Mouse (Mus musculus) intestine, postnatal 0 days (tissue): ENCODE measurements around the gene Usb1. TPM values are rescaled to one million over a fixed set of nuclear protein-coding genes. Genes with fewer than 3 reads are reported as not detected.

Experiments used
- ATAC-seq: fragments of 200-750 bp; cut with Nextera tagmentation; 2 replicates; pipeline ENCODE4 v1.8.0; 2017; ENCODE audit warnings: mild to moderate bottlenecking, moderate TSS enrichment, moderate library complexity
- H3K27ac ChIP-seq: fragments of 300-500 bp; sonication (generic); 2 replicates; pipeline ENCODE4 v1.5.1; 2014; ENCODE audit warnings: mild to moderate bottlenecking, low read depth, low read length, moderate library complexity
- H3K27me3 ChIP-seq: fragments of 300-500 bp; sonication (generic); replicated peaks from 2 replicates; pipeline ENCODE4 v1.6.1; 2014; ENCODE audit warnings: low read length, mixed read lengths; ENCODE audit not compliant: control insufficient read depth, insufficient read depth
- H3K36me3 ChIP-seq: fragments of 300-500 bp; sonication (generic); 2 replicates; pipeline ENCODE4 v1.6.1; 2014; ENCODE audit warnings: mild to moderate bottlenecking, moderate library complexity; ENCODE audit not compliant: control insufficient read depth, insufficient read depth
- H3K4me1 ChIP-seq: fragments of 300-500 bp; sonication (generic); replicated peaks from 2 replicates; pipeline ENCODE4 v1.6.1; 2014; ENCODE audit warnings: antibody characterized with exemption, low read length, mixed read lengths; ENCODE audit not compliant: control insufficient read depth, insufficient read depth
- H3K4me2 ChIP-seq: fragments of 300-500 bp; sonication (generic); replicated peaks from 2 replicates; pipeline ENCODE4 v1.6.1; 2014; ENCODE audit warnings: low read depth, mild to moderate bottlenecking, moderate library complexity
- H3K4me3 ChIP-seq: fragments of 300-500 bp; sonication (generic); 2 replicates; pipeline ENCODE4 v1.5.1; 2014; ENCODE audit warnings: low read depth, low read length
- H3K9ac ChIP-seq: fragments of 300-500 bp; sonication (generic); 2 replicates; pipeline ENCODE4 v1.6.1; 2014; ENCODE audit warnings: mild to moderate bottlenecking, low read depth, low read length
- H3K9me3 ChIP-seq: fragments of 300-500 bp; sonication (generic); 2 replicates; pipeline ENCODE4 v1.6.1; 2016; ENCODE audit warnings: mixed run types; ENCODE audit not compliant: control insufficient read depth
- CTCF ChIP-seq: sonication (generic); IDR thresholded peaks from 2 replicates; pipeline ENCODE4 v1.5.1; 2016; ENCODE audit warnings: low read depth, mild to moderate bottlenecking, control low read depth, antibody characterized with exemption, moderate library complexity
- WGBS: fragments of 180-500 bp; shearing (Covaris S2); extraction: QIAGEN DNeasy Blood & Tissue Kit; methylation state at CpG from one replicate; pipeline ENCODE4 v1.1.7; 2014; 5-methylcytosine and 5-hydroxymethylcytosine counted together
- polyA plus RNA-seq: library from polyadenylated mRNA; unstranded; fragments of >200 nt; fragmentation: Nextera tagmentation; extraction: Ambion mirVana; gene quantifications from 2 replicates; pipeline ENCODE4 v1.2.1, GENCODE M21; 2015

Gene Usb1
- polyA plus RNA-seq, 1 experiment from 2014 or later, result 22.3 TPM

- Histone ChIP-seq H3K4me3 (peak overlapping the region; percentile 47), H3K27ac (no peak overlapping the region), H3K36me3 (peaks cover 6% of the 10 kb centered on the region; the same call in 1 of the 2 replicates), H3K9ac (peak overlapping the region; percentile 34; the same call in 1 of the 2 replicates), H3K27me3 (no peaks in the 10 kb centered on the region), H3K4me2 (peak overlapping the region; percentile 95), H3K4me1 (no peaks in the 10 kb centered on the region), H3K9me3 (no peaks in the 10 kb centered on the region)
- TF ChIP-seq CTCF, result peak; percentile 70
- WGBS, result 3% methylated on average over 41 of the region's 41 CpGs
- peak; percentile 78 for ATAC-seq
Measured at GRCm38 (mm10) chr8:95320224-95321139, 11.6 kb upstream of the Usb1 start.

- no peak for TF ChIP-seq CTCF
- Histone ChIP-seq H3K36me3 (peaks cover 31% of the 10 kb centered on the region), H3K27me3 (no peaks in the 10 kb centered on the region), H3K9me3 (no peaks in the 10 kb centered on the region), H3K9ac (no peak overlapping the region), H3K4me2 (no peak overlapping the region), H3K4me1 (no peaks in the 10 kb centered on the region), H3K27ac (no peak overlapping the region), H3K4me3 (no peak overlapping the region)
- 82% methylated on average over 3 of the region's 3 CpGs for WGBS
- ATAC-seq, result no peak
Measured at GRCm38 (mm10) chr8:95323201-95323600, 8.9 kb upstream of the Usb1 start.

- H3K4me3 ChIP-seq, result no peak overlapping the region
- no peaks in the 10 kb centered on the region for H3K9me3 ChIP-seq
- TF ChIP-seq CTCF, result no peak
- WGBS, result 74% methylated on average over 5 of the region's 5 CpGs
- H3K36me3 ChIP-seq, result peaks cover 44% of the 10 kb centered on the region
- no peaks in the 10 kb centered on the region for H3K4me1 ChIP-seq
- H3K4me2 ChIP-seq, result no peak overlapping the region
- 0 out of 2 replicates have a peak overlapping the region, but pooled peaks have one; percentile 7 for H3K27ac ChIP-seq
- no peaks in the 10 kb centered on the region for H3K27me3 ChIP-seq
- no peak overlapping the region for H3K9ac ChIP-seq
- ATAC-seq, result no peak
Measured at GRCm38 (mm10) chr8:95324646-95325045, 7.4 kb upstream of the Usb1 start.

- Histone ChIP-seq H3K9ac (no peak overlapping the region), H3K36me3 (peaks cover 44% of the 10 kb centered on the region), H3K27me3 (no peaks in the 10 kb centered on the region), H3K4me2 (no peak overlapping the region), H3K4me3 (no peak overlapping the region), H3K27ac (peak overlapping the region; percentile 7; the same call in 1 of the 2 replicates), H3K4me1 (0 out of 2 replicates have a peak, but pooled peaks cover 5% of the 10 kb centered on the region), H3K9me3 (no peaks in the 10 kb centered on the region)
- no peak for TF ChIP-seq CTCF
- 86% methylated on average over 5 of the region's 5 CpGs for WGBS
- ATAC-seq, result no peak
Measured at GRCm38 (mm10) chr8:95326822-95327221, 5.3 kb upstream of the Usb1 start.

GRCm38 (mm10) chr8:95327866-95328465 is 4.1 kb upstream of the Usb1 start:
- Histone ChIP-seq H3K36me3 (peaks cover 44% of the 10 kb centered on the region), H3K27me3 (no peaks in the 10 kb centered on the region), H3K4me3 (no peak overlapping the region), H3K9ac (no peak overlapping the region), H3K9me3 (no peaks in the 10 kb centered on the region), H3K4me1 (0 out of 2 replicates have a peak, but pooled peaks cover 8% of the 10 kb centered on the region), H3K27ac (no peak overlapping the region; the same call in 1 of the 2 replicates), H3K4me2 (no peak overlapping the region)
- TF ChIP-seq CTCF, result no peak
- no peak for ATAC-seq
- 93% methylated on average over 44 of the region's 46 CpGs for WGBS

- H3K9me3 ChIP-seq, result no peaks in the 10 kb centered on the region
- H3K4me1 ChIP-seq, result 0 out of 2 replicates have a peak, but pooled peaks cover 8% of the 10 kb centered on the region
- no peak for TF ChIP-seq CTCF
- H3K36me3 ChIP-seq, result peaks cover 55% of the 10 kb centered on the region
- no peak for ATAC-seq
- peak overlapping the region; percentile 85 for H3K4me3 ChIP-seq
- H3K27ac ChIP-seq, result no peak overlapping the region
- no peaks in the 10 kb centered on the region for H3K27me3 ChIP-seq
- WGBS, result 40% methylated on average over 1 of the region's 1 CpGs
- H3K9ac ChIP-seq, result peak overlapping the region; percentile 78; the same call in 1 of the 2 replicates
- H3K4me2 ChIP-seq, result peak overlapping the region; percentile 84
Measured at GRCm38 (mm10) chr8:95330367-95330766, 1.7 kb upstream of the Usb1 start.
